Mouse (Mus musculus): ENCODE measurements around the gene Gltp. TPM values are rescaled to one million over a fixed set of nuclear protein-coding genes. Genes with fewer than 3 reads are reported as not detected.

The Gltp gene
- total RNA-seq, 1 experiment from 2014 or later = 43.3 TPM

- peak; percentile 96 for ATAC-seq (ENCODE audit: extremely low read depth, insufficient number of reproducible peaks, low FRiP score, poor library complexity, severe bottlenecking)
These were observed 23.4 kb downstream of the Gltp start for GRCm38 (mm10) chr5:114667228-114667856.

- ATAC-seq (ENCODE audit: extremely low read depth, insufficient number of reproducible peaks, low FRiP score, poor library complexity, severe bottlenecking) = no peak
These were observed 24.1 kb downstream of the Gltp start for GRCm38 (mm10) chr5:114666659-114667058.

- no peak for ATAC-seq (ENCODE audit: extremely low read depth, insufficient number of reproducible peaks, low FRiP score, poor library complexity, severe bottlenecking)
These were observed 26.0 kb downstream of the Gltp start for GRCm38 (mm10) chr5:114664750-114665149.

- no peak for ATAC-seq (ENCODE audit: extremely low read depth, insufficient number of reproducible peaks, low FRiP score, poor library complexity, severe bottlenecking)
These were observed 26.6 kb downstream of the Gltp start for GRCm38 (mm10) chr5:114664139-114664538.

- ATAC-seq (ENCODE audit: extremely low read depth, insufficient number of reproducible peaks, low FRiP score, poor library complexity, severe bottlenecking) = 0 out of 2 replicates have a peak, but pooled peaks have one; percentile 24
These were observed 29.8 kb downstream of the Gltp start for GRCm38 (mm10) chr5:114661029-114661428.

- ATAC-seq (ENCODE audit: extremely low read depth, insufficient number of reproducible peaks, low FRiP score, poor library complexity, severe bottlenecking) = no peak
These were observed 32.5 kb downstream of the Gltp start, which contains the start of gene Trpv4 for GRCm38 (mm10) chr5:114658255-114658654. Gene Trpv4 (minus strand): TSS chr5:114658421.

GRCm38 (mm10) chr5:114657426-114657825, 33.4 kb downstream of the Gltp start:
- no peak for ATAC-seq (ENCODE audit: extremely low read depth, insufficient number of reproducible peaks, low FRiP score, poor library complexity, severe bottlenecking)

- no peak for ATAC-seq (ENCODE audit: extremely low read depth, insufficient number of reproducible peaks, low FRiP score, poor library complexity, severe bottlenecking)
These were observed 34.5 kb downstream of the Gltp start for GRCm38 (mm10) chr5:114656305-114656704.

GRCm38 (mm10) chr5:114655721-114656120, 35.1 kb downstream of the Gltp start:
- no peak for ATAC-seq (ENCODE audit: extremely low read depth, insufficient number of reproducible peaks, low FRiP score, poor library complexity, severe bottlenecking)

GRCm38 (mm10) chr5:114653656-114654437, 36.9 kb downstream of the Gltp start:
- no peak for ATAC-seq (ENCODE audit: extremely low read depth, insufficient number of reproducible peaks, low FRiP score, poor library complexity, severe bottlenecking)

GRCm38 (mm10) chr5:114651449-114651848, 39.3 kb downstream of the Gltp start:
- ATAC-seq (ENCODE audit: extremely low read depth, insufficient number of reproducible peaks, low FRiP score, poor library complexity, severe bottlenecking) = no peak

- ATAC-seq (ENCODE audit: extremely low read depth, insufficient number of reproducible peaks, low FRiP score, poor library complexity, severe bottlenecking) = no peak
These were observed 39.8 kb downstream of the Gltp start for GRCm38 (mm10) chr5:114651002-114651401.

GRCm38 (mm10) chr5:114648728-114649311, 42.0 kb downstream of the Gltp start:
- ATAC-seq (ENCODE audit: extremely low read depth, insufficient number of reproducible peaks, low FRiP score, poor library complexity, severe bottlenecking) = no peak

- ATAC-seq (ENCODE audit: extremely low read depth, insufficient number of reproducible peaks, low FRiP score, poor library complexity, severe bottlenecking) = no peak
These were observed 43.4 kb downstream of the Gltp start for GRCm38 (mm10) chr5:114647211-114647974.

GRCm38 (mm10) chr5:114645916-114646315, 44.9 kb downstream of the Gltp start:
- ATAC-seq (ENCODE audit: extremely low read depth, insufficient number of reproducible peaks, low FRiP score, poor library complexity, severe bottlenecking) = no peak

- no peak for ATAC-seq (ENCODE audit: extremely low read depth, insufficient number of reproducible peaks, low FRiP score, poor library complexity, severe bottlenecking)
These were observed 45.9 kb downstream of the Gltp start for GRCm38 (mm10) chr5:114644918-114645317.

GRCm38 (mm10) chr5:114640809-114641208, 50.0 kb downstream of the Gltp start:
- ATAC-seq (ENCODE audit: extremely low read depth, insufficient number of reproducible peaks, low FRiP score, poor library complexity, severe bottlenecking) = no peak

- no peak for ATAC-seq (ENCODE audit: extremely low read depth, insufficient number of reproducible peaks, low FRiP score, poor library complexity, severe bottlenecking)
These were observed 51.2 kb downstream of the Gltp start for GRCm38 (mm10) chr5:114639645-114639957.

Measured in neutrophil, adult 5-6 weeks (primary cell).